Mouse (Mus musculus) stomach, embryonic 14.5 days (tissue): Measurements from ENCODE around the gene Uhrf1bp1. TPM values are rescaled to one million over a fixed set of nuclear protein-coding genes. Genes with fewer than 3 reads are reported as not detected.

Source experiments
- ATAC-seq: fragments of 200-750 bp; cut with Nextera tagmentation; 2 replicates; pipeline ENCODE4 v1.8.0; 2017; ENCODE audit warnings: low read depth, moderate TSS enrichment; ENCODE audit not compliant: insufficient number of reproducible peaks, insufficient read depth, low FRiP score
- H3K27ac ChIP-seq: fragments of 300-500 bp; sonication (generic); 2 replicates; pipeline ENCODE4 v1.5.1; 2014; ENCODE audit warnings: mild to moderate bottlenecking, low read length, moderate library complexity, mixed read lengths
- H3K27me3 ChIP-seq: fragments of 300-500 bp; sonication (generic); 2 replicates; pipeline ENCODE4 v1.6.1; 2014; ENCODE audit warnings: low read length, control low read depth, mixed read lengths; ENCODE audit not compliant: control insufficient read depth, insufficient read depth
- H3K36me3 ChIP-seq: fragments of 300-500 bp; sonication (generic); 2 replicates; pipeline ENCODE4 v1.6.1; 2014; ENCODE audit warnings: mild to moderate bottlenecking, control low read depth, low read length, moderate library complexity, mixed read lengths; ENCODE audit not compliant: control insufficient read depth, insufficient read depth
- H3K4me1 ChIP-seq: fragments of 300-500 bp; sonication (generic); 2 replicates; pipeline ENCODE4 v1.6.1; 2014; ENCODE audit warnings: low read length, control low read depth, mixed read lengths; ENCODE audit not compliant: control insufficient read depth, insufficient read depth
- H3K4me2 ChIP-seq: fragments of 300-500 bp; sonication (generic); replicated peaks from 2 replicates; pipeline ENCODE4 v1.6.1; 2014; ENCODE audit warnings: low read depth, low read length, control low read depth
- H3K4me3 ChIP-seq: fragments of 300-500 bp; sonication (generic); 2 replicates; pipeline ENCODE4 v1.5.1; 2014; ENCODE audit warnings: low read depth, low read length, control low read depth
- H3K9ac ChIP-seq: fragments of 300-500 bp; sonication (generic); replicated peaks from 2 replicates; pipeline ENCODE4 v1.6.1; 2014; ENCODE audit warnings: low read depth, mild to moderate bottlenecking, control low read depth, low read length, moderate library complexity, mixed read lengths
- H3K9me3 ChIP-seq: fragments of 300-500 bp; sonication (generic); 2 replicates; pipeline ENCODE4 v1.6.1; 2016; ENCODE audit warnings: low read depth, low read length, control low read depth; ENCODE audit not compliant: control insufficient read depth
- WGBS: fragments of 180-500 bp; shearing (Covaris S2); extraction: QIAGEN DNeasy Blood & Tissue Kit; methylation state at CpG from one replicate; pipeline ENCODE4 v1.1.7; 2014; 5-methylcytosine and 5-hydroxymethylcytosine counted together
- polyA plus RNA-seq: library from polyadenylated mRNA; unstranded; fragments of >200 nt; fragmentation: Nextera tagmentation; extraction: Ambion mirVana; gene quantifications from 2 replicates; pipeline ENCODE4 v1.2.1, GENCODE M21; 2014

Uhrf1bp1 gene
- polyA plus RNA-seq, 1 experiment from 2014 or later = 7.5 TPM

GRCm38 (mm10) chr17:27886499-27887210 lies 30.4 kb downstream of the Uhrf1bp1 start:
- Histone ChIP-seq H3K4me3 (no peak overlapping the region), H3K9me3 (no peaks in the 10 kb centered on the region), H3K4me2 (no peak overlapping the region), H3K36me3 (peaks cover 36% of the 10 kb centered on the region), H3K9ac (no peak overlapping the region), H3K4me1 (no peaks in the 10 kb centered on the region), H3K27me3 (no peaks in the 10 kb centered on the region), H3K27ac (no peak overlapping the region)
- no peak for ATAC-seq
- 85% methylated on average over 19 of the region's 19 CpGs for WGBS

GRCm38 (mm10) chr17:27907512-27908205 lies 51.4 kb downstream of the Uhrf1bp1 start:
- H3K9ac ChIP-seq = peak overlapping the region; percentile 67
- peak overlapping the region; percentile 69 for H3K4me3 ChIP-seq
- peak overlapping the region; percentile 34; the same call in 1 of the 2 replicates for H3K27ac ChIP-seq
- WGBS = under 1% methylated on average over 45 of the region's 45 CpGs
- peaks cover 22% of the 10 kb centered on the region for H3K4me1 ChIP-seq
- no peaks in the 10 kb centered on the region for H3K27me3 ChIP-seq
- H3K4me2 ChIP-seq = peak overlapping the region; percentile 89
- H3K9me3 ChIP-seq = no peaks in the 10 kb centered on the region
- peaks cover 14% of the 10 kb centered on the region for H3K36me3 ChIP-seq
- peak; percentile 38; the same call in 1 of the 2 replicates for ATAC-seq

- peak overlapping the region; percentile 69 for H3K4me3 ChIP-seq
- peak overlapping the region; percentile 77 for H3K27ac ChIP-seq
- H3K27me3 ChIP-seq = no peaks in the 10 kb centered on the region
- H3K9ac ChIP-seq = peak overlapping the region; percentile 71; the same call in 1 of the 2 replicates
- peaks cover 9% of the 10 kb centered on the region; the same call in 1 of the 2 replicates for H3K36me3 ChIP-seq
- no peaks in the 10 kb centered on the region for H3K9me3 ChIP-seq
- ATAC-seq = no peak
- peaks cover 22% of the 10 kb centered on the region for H3K4me1 ChIP-seq
- WGBS = under 1% methylated on average over 12 of the region's 12 CpGs
- peak overlapping the region; percentile 89 for H3K4me2 ChIP-seq
Measured at GRCm38 (mm10) chr17:27908206-27908887, 52.1 kb downstream of the Uhrf1bp1 start.

DNA sequence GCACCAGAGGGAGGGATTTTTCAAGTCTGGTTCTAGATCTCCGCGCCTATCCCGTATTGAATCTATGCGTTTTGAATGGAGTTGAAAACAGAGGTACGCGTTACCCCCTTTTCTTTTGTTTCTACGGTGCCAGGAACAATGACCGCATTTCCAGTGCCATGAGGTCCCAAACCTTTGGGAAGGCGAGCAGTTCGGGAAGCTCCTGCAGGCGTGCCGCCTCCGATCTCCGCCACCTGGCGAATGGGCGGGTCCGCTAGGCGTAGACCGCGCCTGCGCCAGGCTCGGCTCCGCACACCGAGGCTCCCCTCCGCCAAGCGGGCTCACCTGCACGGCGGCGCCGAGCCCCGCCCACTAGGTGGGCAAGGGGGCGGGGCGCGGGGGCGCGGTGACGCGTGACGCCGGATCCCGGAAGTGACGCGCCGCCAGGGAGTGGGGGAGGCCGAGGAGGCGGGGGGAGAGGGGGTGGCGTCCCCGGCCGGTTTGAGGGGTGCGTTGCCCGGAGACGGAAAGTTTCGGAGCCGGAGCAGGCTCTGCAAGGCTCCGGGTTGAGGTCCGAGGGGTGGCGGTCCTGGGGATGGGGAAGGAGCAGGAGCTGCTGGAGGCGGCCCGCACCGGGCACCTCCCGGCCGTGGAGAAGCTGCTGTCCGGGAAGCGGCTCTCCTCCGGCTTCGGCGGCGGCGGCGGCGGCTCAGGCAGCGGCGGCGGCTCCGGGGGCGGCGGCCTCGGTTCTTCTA lies 52.8 kb downstream of the Uhrf1bp1 start, which contains the start of gene Anks1:
Gene Anks1, plus strand, starts transcription at position 419 of the 734 bp plus-strand sequence.
- H3K27me3 ChIP-seq = no peaks in the 10 kb centered on the region
- peak; percentile 91 for ATAC-seq
- H3K4me1 ChIP-seq = peaks cover 22% of the 10 kb centered on the region
- peak within 1 kb of the TSS; percentile 69 for H3K4me3 ChIP-seq
- peak within 1 kb of the TSS; percentile 89 for H3K4me2 ChIP-seq
- WGBS = under 1% methylated on average over 75 of the region's 78 CpGs
- peaks cover 8% of the 10 kb centered on the region; the same call in 1 of the 2 replicates for H3K36me3 ChIP-seq
- peak within 1 kb of the TSS; percentile 77 for H3K27ac ChIP-seq
- H3K9ac ChIP-seq = peak within 1 kb of the TSS; percentile 71
- H3K9me3 ChIP-seq = no peaks in the 10 kb centered on the region

DNA sequence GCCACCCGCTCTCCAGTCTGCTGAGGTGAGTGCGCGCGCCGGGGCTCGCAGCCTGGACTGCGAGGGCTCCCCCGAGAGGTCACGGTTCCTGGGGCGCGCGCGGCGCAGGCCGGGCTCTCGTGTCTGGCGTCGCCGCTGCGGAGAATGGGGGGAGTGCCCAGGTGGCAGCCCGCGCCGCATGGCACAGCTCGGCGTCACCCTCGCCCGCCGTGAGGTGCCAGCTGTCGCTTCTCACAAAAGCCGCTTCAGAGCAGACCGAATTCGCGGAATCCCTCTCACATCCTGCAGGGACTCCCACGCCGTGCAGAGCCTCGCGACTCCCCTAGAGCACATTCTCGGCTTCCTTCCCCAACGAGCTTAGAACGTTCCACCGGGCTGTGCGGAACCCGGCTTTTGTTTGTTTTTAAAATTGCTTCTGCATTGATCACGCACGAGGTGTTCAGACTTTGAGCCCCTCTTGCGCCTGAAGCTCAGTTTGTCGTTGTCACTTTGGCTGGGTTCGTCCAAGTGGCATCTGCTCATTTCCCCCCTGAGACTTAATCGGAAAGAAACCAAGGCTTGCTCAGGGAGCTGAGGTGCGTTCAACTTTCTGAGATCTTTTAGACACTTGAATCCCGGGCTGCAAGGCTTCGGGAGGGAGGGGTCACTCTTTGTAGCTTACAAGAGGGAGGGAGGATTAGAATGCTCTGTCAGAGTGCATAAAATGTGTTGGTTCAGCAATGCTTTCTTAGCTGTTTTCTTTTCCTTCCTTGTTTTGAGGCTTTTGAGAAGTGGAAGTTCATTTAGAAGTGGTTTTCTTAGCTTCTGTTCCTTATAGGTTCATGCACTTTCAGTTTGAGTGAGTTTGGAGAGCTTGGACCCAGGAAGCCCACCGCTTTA lies 53.6 kb downstream of the Uhrf1bp1 start, which contains the start of gene Taf11:
Gene Taf11, minus strand, starts transcription at position 223 of the 879 bp plus-strand sequence.
- ATAC-seq = peak; percentile 34; the same call in 1 of the 2 replicates
- Histone ChIP-seq H3K4me1 (peaks cover 22% of the 10 kb centered on the region), H3K9me3 (no peaks in the 10 kb centered on the region), H3K27me3 (no peaks in the 10 kb centered on the region), H3K27ac (peak within 1 kb of the TSS; percentile 77), H3K4me3 (peak within 1 kb of the TSS; percentile 69), H3K36me3 (peaks cover 5% of the 10 kb centered on the region; the same call in 1 of the 2 replicates), H3K4me2 (peak within 1 kb of the TSS; percentile 89), H3K9ac (peak within 1 kb of the TSS; percentile 71)
- WGBS = 1% methylated on average over 45 of the region's 53 CpGs

GRCm38 (mm10) chr17:27911371-27911770 lies 55.1 kb downstream of the Uhrf1bp1 start:
- 91% methylated on average over 7 of the region's 7 CpGs for WGBS
- no peak overlapping the region for H3K4me2 ChIP-seq

DNA sequence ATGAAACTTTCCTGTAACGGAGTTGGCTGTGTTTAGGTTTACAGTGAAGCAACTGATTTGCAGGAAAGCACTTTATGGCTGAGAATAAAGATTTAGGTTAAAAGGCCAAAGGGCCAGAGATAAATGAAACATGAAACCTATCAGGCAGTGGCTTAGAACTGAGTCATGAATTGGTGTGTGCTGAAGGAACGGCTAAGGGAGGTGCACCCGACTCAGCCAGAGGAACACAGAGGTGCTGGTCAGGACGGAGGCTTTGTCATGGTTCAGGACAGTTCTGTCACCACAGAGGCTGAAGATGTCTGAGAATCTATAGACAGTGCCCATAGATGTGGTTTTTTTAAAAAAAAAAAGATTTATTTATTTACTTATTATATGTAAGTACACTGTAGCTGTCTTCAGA lies 58.5 kb downstream of the Uhrf1bp1 start:
- H3K4me1 ChIP-seq = peaks cover 8% of the 10 kb centered on the region
- H3K27ac ChIP-seq = no peak overlapping the region
- no peak overlapping the region for H3K4me2 ChIP-seq
- H3K36me3 ChIP-seq = 0 out of 2 replicates have a peak, but pooled peaks cover 3% of the 10 kb centered on the region
- WGBS = 63% methylated on average over 4 of the region's 4 CpGs
- no peak overlapping the region for H3K4me3 ChIP-seq
- no peak overlapping the region for H3K9ac ChIP-seq
- H3K27me3 ChIP-seq = no peaks in the 10 kb centered on the region
- no peak for ATAC-seq
- H3K9me3 ChIP-seq = no peaks in the 10 kb centered on the region

More at GRCm38 (mm10) chr17:27911371-27911770, 55.1 kb downstream of the Uhrf1bp1 start:
- Histone ChIP-seq H3K9ac (no peak overlapping the region), H3K4me1 (peaks cover 20% of the 10 kb centered on the region), H3K4me3 (no peak overlapping the region), H3K27ac (no peak overlapping the region), H3K27me3 (no peaks in the 10 kb centered on the region), H3K36me3 (0 out of 2 replicates have a peak, but pooled peaks cover 3% of the 10 kb centered on the region), H3K9me3 (no peaks in the 10 kb centered on the region)
- ATAC-seq = no peak
